Mouse (Mus musculus) midbrain, postnatal 0 days (tissue): ENCODE data around the gene Sfi1. TPM values are rescaled to one million over a fixed set of nuclear protein-coding genes. Genes with fewer than 3 reads are reported as not detected.
"Not testable (repeated sequence)": the region's sequence is repeated elsewhere in the genome, so short reads cannot be mapped to it uniquely, and the experiment has no call there.

Source experiments
- ATAC-seq: fragments of 200-750 bp; cut with Nextera tagmentation; 2 replicates; pipeline ENCODE4 v1.8.0; 2017; ENCODE audit warnings: moderate number of reproducible peaks, mild to moderate bottlenecking, moderate TSS enrichment, moderate library complexity; ENCODE audit not compliant: low FRiP score
- DNase-seq: peaks from one replicate; pipeline ENCODE4 v3.0.0-alpha.2; 2015; ENCODE audit warnings: low spot score
- H3K27ac ChIP-seq: fragments of 300-500 bp; sonication (generic); 2 replicates; pipeline ENCODE4 v1.5.1; 2014; ENCODE audit warnings: low read depth, mild to moderate bottlenecking, low read length, mixed read lengths
- H3K27me3 ChIP-seq: fragments of 300-500 bp; sonication (generic); 2 replicates; pipeline ENCODE4 v1.6.1; 2014; ENCODE audit warnings: low read length, control low read depth, mixed read lengths; ENCODE audit not compliant: insufficient read depth
- H3K36me3 ChIP-seq: fragments of 300-500 bp; sonication (generic); 2 replicates; pipeline ENCODE4 v1.6.1; 2014; ENCODE audit warnings: low read length, control low read depth, mixed read lengths; ENCODE audit not compliant: insufficient read depth
- H3K4me1 ChIP-seq: fragments of 300-500 bp; sonication (generic); 2 replicates; pipeline ENCODE4 v1.6.1; 2014; ENCODE audit warnings: mild to moderate bottlenecking, control low read depth, antibody characterized with exemption, low read length, mixed read lengths; ENCODE audit not compliant: insufficient read depth
- H3K4me2 ChIP-seq: fragments of 300-500 bp; sonication (generic); 2 replicates; pipeline ENCODE4 v1.6.1; 2014; ENCODE audit warnings: low read depth, mild to moderate bottlenecking, low read length, mixed read lengths; ENCODE audit not compliant: poor library complexity, severe bottlenecking
- H3K4me3 ChIP-seq: fragments of 300-500 bp; sonication (generic); 2 replicates; pipeline ENCODE4 v1.5.1; 2014; ENCODE audit warnings: low read depth, mild to moderate bottlenecking, low read length, moderate library complexity
- H3K9ac ChIP-seq: fragments of 300-500 bp; sonication (generic); replicated peaks from 2 replicates; pipeline ENCODE4 v1.6.1; 2014; ENCODE audit warnings: mild to moderate bottlenecking, low read length, moderate library complexity, mixed read lengths; ENCODE audit not compliant: poor library complexity, severe bottlenecking
- H3K9me3 ChIP-seq: fragments of 300-500 bp; sonication (generic); 2 replicates; pipeline ENCODE4 v1.6.1; 2016; ENCODE audit warnings: low read length, control low read depth
- CTCF ChIP-seq: IDR thresholded peaks from 2 replicates; pipeline ENCODE4 v1.5.1; 2016; ENCODE audit warnings: antibody characterized with exemption, mild to moderate bottlenecking
- WGBS: fragments of 180-500 bp; shearing (Covaris S2); extraction: QIAGEN DNeasy Blood & Tissue Kit; methylation state at CpG from one replicate; pipeline ENCODE4 v1.1.7; 2014; 5-methylcytosine and 5-hydroxymethylcytosine counted together
- polyA plus RNA-seq: library from polyadenylated mRNA; unstranded; fragments of >200 nt; fragmentation: Nextera tagmentation; extraction: Ambion mirVana; gene quantifications from 2 replicates; pipeline ENCODE4 v1.2.1, GENCODE M21; 2015
- total RNA-seq: library from RNA; depleted of rRNA; stranded (reverse); fragments of >200 nt; gene quantifications from 2 replicates; pipeline ENCODE4 v1.2.3, GENCODE M21; 2014

The Sfi1 gene
- total and polyA plus RNA-seq, 2 experiments from 2014 or later, result 11.3 to 17.6 TPM

DNA sequence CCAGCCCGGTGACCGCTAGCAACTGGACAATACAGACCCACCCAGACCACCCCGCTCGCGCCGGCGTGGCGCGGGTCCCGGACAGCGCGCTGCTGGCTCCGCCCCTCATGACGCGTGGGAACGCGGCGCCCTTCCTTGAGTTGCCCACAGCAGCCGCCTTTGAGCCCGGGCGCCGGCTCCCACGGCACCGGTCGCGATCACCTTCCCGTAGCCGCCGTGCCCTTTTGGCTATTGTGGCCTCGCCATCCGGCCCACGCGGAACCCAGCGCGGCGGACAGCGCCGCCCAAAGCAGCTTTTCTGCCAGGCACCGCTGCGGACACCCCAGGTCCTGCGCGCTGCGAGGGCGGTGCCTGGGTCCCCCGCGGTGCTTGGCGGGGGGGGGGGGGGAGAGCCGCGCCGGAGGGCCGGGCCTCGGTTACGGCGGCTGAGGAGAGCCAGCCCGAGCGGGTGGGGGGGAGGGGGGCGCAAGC lies 9.0 kb upstream of the Sfi1 start, which contains the start of gene Eif4enif1:
Gene Eif4enif1, plus strand, starts transcription at position 162 of the 471 bp plus-strand sequence.
- DNase-seq (peak; percentile 87), ATAC-seq (peak; percentile 70)
- Histone ChIP-seq H3K27me3 (no peaks in the 10 kb centered on the region), H3K4me1 (no peaks in the 10 kb centered on the region), H3K27ac (peak within 1 kb of the TSS; percentile 33), H3K9me3 (no peaks in the 10 kb centered on the region), H3K36me3 (0 out of 2 replicates have a peak, but pooled peaks cover 7% of the 10 kb centered on the region), H3K4me3 (peak within 1 kb of the TSS; percentile 33), H3K4me2 (peak within 1 kb of the TSS; percentile 31), H3K9ac (peak within 1 kb of the TSS; percentile 29)
- WGBS, result under 1% methylated on average over 36 of the region's 57 CpGs
- TF ChIP-seq CTCF, result no peak

DNA sequence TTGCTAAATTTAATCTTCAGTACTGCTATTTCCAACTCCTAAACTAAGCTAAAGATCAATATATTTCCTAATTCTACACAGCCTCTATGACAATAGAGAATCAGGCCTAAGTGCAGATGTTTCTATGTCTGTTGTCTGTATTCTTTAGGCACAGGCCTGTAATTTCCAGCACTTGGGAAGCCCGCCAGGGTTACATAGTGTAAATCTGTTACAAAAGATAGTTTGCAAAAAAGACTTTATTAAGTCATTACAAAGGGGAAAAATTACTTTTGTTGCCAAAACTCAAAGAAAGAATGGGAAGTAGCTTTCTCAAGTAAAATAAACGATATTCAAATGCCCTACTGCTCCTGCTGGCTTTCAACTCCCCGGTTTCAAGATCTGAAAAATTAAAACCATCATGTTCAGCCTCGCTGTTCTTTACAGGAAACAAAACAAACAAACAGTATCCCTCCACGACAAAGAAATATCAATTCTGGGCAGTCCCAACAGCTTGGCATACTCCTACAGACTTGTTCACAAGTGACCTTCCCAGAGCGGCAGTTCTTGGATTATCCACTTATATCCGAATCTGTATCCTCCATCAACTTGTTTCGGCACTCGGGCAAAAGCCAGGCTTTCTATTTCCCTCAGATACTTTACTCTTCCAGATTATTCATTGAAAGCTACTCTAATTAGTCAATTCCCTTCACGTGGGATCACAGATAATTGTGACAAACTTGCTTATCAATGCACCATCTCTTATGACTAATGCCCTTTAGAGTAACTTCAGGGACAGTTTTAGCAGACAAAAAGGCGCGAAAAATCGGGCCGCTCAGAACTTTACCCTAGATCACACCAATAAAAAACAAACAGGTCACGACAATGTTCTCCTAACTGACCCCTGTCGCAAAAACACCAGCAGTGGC lies 8.3 kb upstream of the Sfi1 start:
- Histone ChIP-seq H3K27ac (no peak overlapping the region), H3K9ac (no peak overlapping the region), H3K4me3 (peak overlapping the region; percentile 33), H3K27me3 (no peaks in the 10 kb centered on the region), H3K4me1 (no peaks in the 10 kb centered on the region), H3K4me2 (peak overlapping the region; percentile 15), H3K9me3 (no peaks in the 10 kb centered on the region), H3K36me3 (0 out of 2 replicates have a peak, but pooled peaks cover 7% of the 10 kb centered on the region)
- no peak for DNase-seq
- ATAC-seq, result no peak
- TF ChIP-seq CTCF, result no peak
- WGBS, result 7% methylated on average over 16 of the region's 16 CpGs

DNA sequence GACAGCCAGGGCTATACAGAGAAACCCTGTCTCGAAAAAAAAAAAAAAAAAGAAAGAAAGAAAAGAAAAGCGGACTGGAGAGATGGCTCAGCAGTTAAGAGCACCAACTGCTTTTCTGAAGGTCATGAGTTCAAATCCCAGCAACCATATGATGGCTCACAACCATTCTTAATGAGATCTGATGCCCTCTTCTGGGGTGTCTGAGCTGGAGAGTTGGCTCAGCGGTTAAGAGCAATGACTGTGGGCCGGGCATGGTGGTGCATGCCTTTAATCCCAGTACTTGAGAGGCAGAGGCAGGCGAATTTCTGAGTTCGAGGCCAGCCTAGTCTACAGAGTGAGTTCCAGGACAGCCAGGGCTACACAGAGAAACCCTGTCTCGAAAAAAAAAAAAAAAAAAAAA lies 7.4 kb upstream of the Sfi1 start:
- H3K9me3 ChIP-seq, H3K36me3 ChIP-seq, H3K27ac ChIP-seq, H3K4me2 ChIP-seq, DNase-seq, H3K9ac ChIP-seq, H3K4me1 ChIP-seq, ATAC-seq, H3K4me3 ChIP-seq, H3K27me3 ChIP-seq: not testable (repeated sequence)
- 93% methylated on average over 5 of the region's 7 CpGs for WGBS

DNA sequence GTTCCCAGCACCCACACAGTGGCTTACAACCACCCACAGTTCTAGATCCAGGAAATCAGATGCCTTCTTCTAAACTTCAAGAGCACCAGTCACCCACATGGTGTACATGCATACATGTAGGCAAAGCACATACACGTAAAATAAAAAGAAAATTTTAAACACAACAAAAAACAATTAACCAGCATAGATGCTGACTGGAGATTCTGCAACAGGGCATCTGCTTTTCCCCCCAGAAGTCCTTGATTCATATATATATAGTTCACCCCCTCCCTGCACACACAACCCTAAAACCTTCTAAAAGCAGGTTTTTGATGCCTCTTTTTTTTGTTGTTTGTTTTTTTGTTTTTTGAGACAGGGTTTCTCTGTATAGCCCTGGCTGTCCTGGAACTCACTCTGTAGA lies 10.6 kb downstream of the Sfi1 start:
- ATAC-seq, H3K9me3 ChIP-seq, H3K27me3 ChIP-seq, H3K4me1 ChIP-seq, H3K4me3 ChIP-seq, H3K36me3 ChIP-seq, H3K4me2 ChIP-seq, DNase-seq, H3K27ac ChIP-seq, H3K9ac ChIP-seq: not testable (repeated sequence)
- WGBS, result 93% methylated on average over 1 of the region's 1 CpGs

DNA sequence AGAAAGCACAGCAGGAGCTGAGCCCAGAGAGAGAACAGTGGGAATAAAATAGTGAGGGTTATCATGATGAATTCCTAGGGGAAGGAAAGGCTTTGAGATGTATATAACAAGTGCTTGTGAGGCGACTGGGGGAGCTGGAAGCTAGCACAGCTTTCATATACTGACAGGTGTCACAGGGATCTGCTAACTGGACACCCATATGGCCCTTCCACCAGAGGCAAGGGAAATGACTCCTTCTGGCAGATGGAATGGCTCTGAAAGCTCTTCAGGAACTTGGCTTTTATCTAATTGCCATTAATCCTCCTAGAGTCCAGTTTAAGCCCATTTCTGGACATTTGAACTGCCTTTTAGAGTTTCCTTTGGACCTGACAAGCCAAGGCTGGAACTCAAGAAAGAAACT lies 11.3 kb downstream of the Sfi1 start:
- 29% methylated on average over 1 of the region's 1 CpGs for WGBS
- DNase-seq, H3K27ac ChIP-seq, H3K4me2 ChIP-seq, H3K4me1 ChIP-seq, H3K9ac ChIP-seq, H3K4me3 ChIP-seq, H3K9me3 ChIP-seq, H3K27me3 ChIP-seq, ATAC-seq, H3K36me3 ChIP-seq: not testable (repeated sequence)

DNA sequence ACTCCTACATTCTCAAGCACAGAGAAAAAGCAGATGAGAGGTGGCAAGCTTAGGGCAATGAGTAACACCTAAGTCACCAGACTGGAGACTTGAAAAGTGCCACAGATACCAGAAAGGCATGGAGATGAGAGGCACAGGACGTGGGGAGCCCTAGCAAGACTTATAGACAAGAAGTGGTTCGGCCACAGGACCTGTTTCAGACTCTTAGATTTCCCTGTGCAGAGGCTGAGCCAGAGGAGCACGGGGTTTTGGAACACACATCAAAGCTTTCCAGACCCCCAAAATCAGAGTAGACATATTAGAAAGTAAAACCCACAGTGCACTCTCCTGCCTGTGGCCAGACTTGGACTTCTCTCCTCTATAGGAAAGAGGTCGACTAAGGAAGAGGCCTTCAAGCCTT lies 12.0 kb downstream of the Sfi1 start:
- not testable (repeated sequence) for H3K36me3 ChIP-seq, H3K27ac ChIP-seq, H3K27me3 ChIP-seq, H3K9ac ChIP-seq, H3K4me1 ChIP-seq, H3K9me3 ChIP-seq, DNase-seq, ATAC-seq, H3K4me2 ChIP-seq, H3K4me3 ChIP-seq
- WGBS, result 64% methylated on average over 4 of the region's 4 CpGs

DNA sequence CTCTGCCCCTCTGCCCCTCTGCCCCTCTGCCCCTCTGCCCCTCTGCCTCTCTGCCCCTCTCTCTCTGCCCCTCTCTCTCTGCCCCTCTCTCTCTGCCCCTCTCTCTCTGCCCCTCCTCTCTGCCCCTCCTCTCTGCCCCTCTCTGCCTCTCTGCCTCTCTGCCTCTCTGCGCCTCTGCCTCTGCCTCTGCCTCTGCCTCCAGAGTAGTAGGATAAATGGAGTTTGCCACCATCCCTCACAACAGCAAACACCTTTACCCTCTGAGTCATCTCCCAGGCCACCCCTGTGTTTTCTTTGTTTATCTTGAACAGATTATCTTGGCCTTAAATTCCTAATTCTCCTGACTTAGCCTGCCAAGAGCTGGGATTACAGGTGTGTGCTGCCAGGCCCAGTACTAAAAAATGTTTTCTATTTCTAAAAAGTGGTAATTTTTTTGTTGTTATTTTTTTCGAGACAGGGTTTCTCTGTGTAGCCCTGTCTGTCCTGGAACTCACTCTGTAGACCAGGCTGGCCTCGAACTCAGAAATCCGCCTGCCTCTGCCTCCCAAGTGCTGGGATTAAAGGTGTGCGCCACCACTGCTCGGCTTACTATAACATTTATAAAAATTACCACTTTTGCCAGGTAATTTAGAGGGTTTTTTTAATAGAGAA lies 12.6 kb downstream of the Sfi1 start:
- not testable (repeated sequence) for H3K27me3 ChIP-seq, H3K9ac ChIP-seq, DNase-seq, H3K9me3 ChIP-seq, H3K27ac ChIP-seq, H3K4me2 ChIP-seq, H3K4me1 ChIP-seq, ATAC-seq, H3K36me3 ChIP-seq, H3K4me3 ChIP-seq
- 74% methylated on average over 6 of the region's 6 CpGs for WGBS

DNA sequence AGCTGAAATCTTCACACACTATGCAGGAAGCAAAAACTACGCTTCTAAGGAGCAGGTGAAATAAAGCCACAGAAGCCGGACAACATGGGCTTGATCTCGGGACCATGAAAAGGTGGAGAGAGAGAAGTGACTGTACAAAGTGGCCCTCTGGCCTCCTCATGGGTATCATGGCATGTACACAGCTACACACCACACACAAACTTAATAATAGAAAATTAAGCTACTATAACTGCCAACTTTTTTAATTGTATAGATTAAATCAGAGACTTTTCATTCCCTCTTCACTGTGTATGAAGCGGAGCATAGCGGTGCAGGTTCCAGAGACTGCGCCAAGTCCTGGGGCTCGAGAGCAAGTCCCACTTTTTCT lies 13.6 kb downstream of the Sfi1 start:
- not testable (repeated sequence) for DNase-seq, H3K4me1 ChIP-seq, H3K9ac ChIP-seq, ATAC-seq, H3K27ac ChIP-seq, H3K27me3 ChIP-seq, H3K9me3 ChIP-seq, H3K4me2 ChIP-seq, H3K36me3 ChIP-seq, H3K4me3 ChIP-seq
- 87% methylated on average over 7 of the region's 7 CpGs for WGBS
